Mouse (Mus musculus) intestine, embryonic 16.5 days (tissue): Measurements from ENCODE around the gene Tmem52. TPM values are rescaled to one million over a fixed set of nuclear protein-coding genes. Genes with fewer than 3 reads are reported as not detected.

ENCODE experiments used
- ATAC-seq: fragments of 200-750 bp; cut with Nextera tagmentation; 2 replicates; pipeline ENCODE4 v1.8.0; 2017; ENCODE audit warnings: moderate TSS enrichment, moderate library complexity
- H3K27ac ChIP-seq: fragments of 300-500 bp; sonication (generic); 2 replicates; pipeline ENCODE4 v1.5.1; 2014; ENCODE audit warnings: mild to moderate bottlenecking, low read length
- H3K27me3 ChIP-seq: fragments of 300-500 bp; sonication (generic); replicated peaks from 2 replicates; pipeline ENCODE4 v1.6.1; 2014; ENCODE audit warnings: low read length, control low read depth, mixed read lengths; ENCODE audit not compliant: control insufficient read depth, insufficient read depth
- H3K36me3 ChIP-seq: fragments of 300-500 bp; sonication (generic); 2 replicates; pipeline ENCODE4 v1.6.1; 2014; ENCODE audit warnings: low read length, control low read depth; ENCODE audit not compliant: control insufficient read depth, insufficient read depth
- H3K4me1 ChIP-seq: fragments of 300-500 bp; sonication (generic); 2 replicates; pipeline ENCODE4 v1.6.1; 2014; ENCODE audit warnings: low read length, control low read depth, mixed read lengths; ENCODE audit not compliant: control insufficient read depth, insufficient read depth
- H3K4me2 ChIP-seq: fragments of 300-500 bp; sonication (generic); 2 replicates; pipeline ENCODE4 v1.6.1; 2014; ENCODE audit warnings: low read depth, low read length, control low read depth
- H3K4me3 ChIP-seq: fragments of 300-500 bp; sonication (generic); 2 replicates; pipeline ENCODE4 v1.5.1; 2014; ENCODE audit warnings: mild to moderate bottlenecking, low read length
- H3K9ac ChIP-seq: fragments of 300-500 bp; sonication (generic); 2 replicates; pipeline ENCODE4 v1.6.1; 2014; ENCODE audit warnings: low read depth, low read length
- H3K9me3 ChIP-seq: fragments of 300-500 bp; sonication (generic); 2 replicates; pipeline ENCODE4 v1.6.1; 2016; ENCODE audit warnings: low read length, control low read depth; ENCODE audit not compliant: control insufficient read depth
- WGBS: fragments of 180-500 bp; shearing (Covaris S2); extraction: QIAGEN DNeasy Blood & Tissue Kit; methylation state at CpG from one replicate; pipeline ENCODE4 v1.1.7; 2014; 5-methylcytosine and 5-hydroxymethylcytosine counted together
- polyA plus RNA-seq: library from polyadenylated mRNA; unstranded; fragments of >200 nt; fragmentation: Nextera tagmentation; extraction: Ambion mirVana; gene quantifications from 2 replicates; pipeline ENCODE4 v1.2.1, GENCODE M21; 2015

Gene Tmem52
- polyA plus RNA-seq, 1 experiment from 2014 or later, result 4.3 TPM

- 80% methylated on average over 7 of the region's 7 CpGs for WGBS
These were observed 49.1 kb downstream of the Tmem52 start for GRCm38 (mm10) chr4:155517948-155518517.

More at GRCm38 (mm10) chr4:155517948-155518517, 49.1 kb downstream of the Tmem52 start:
- ATAC-seq, result no peak
- Histone ChIP-seq H3K4me2 (no peak overlapping the region), H3K27me3 (no peaks in the 10 kb centered on the region), H3K4me3 (no peak overlapping the region), H3K27ac (no peak overlapping the region), H3K9me3 (no peaks in the 10 kb centered on the region), H3K4me1 (no peaks in the 10 kb centered on the region; the same call in 1 of the 2 replicates), H3K9ac (no peak overlapping the region), H3K36me3 (no peaks in the 10 kb centered on the region)

Other genes with a start within 250 kb of the Tmem52 start
- gene Ski, start 246.5 kb upstream of the Tmem52 start, polyA plus RNA-seq, result 11.4 and 11.7 TPM in 2 replicates
- gene Faap20, start 219.3 kb upstream of the Tmem52 start, polyA plus RNA-seq, result 60.3 and 70.4 TPM in 2 replicates
- 32.8 and 38.7 TPM in 2 replicates for gene Prkcz, start 107.8 kb upstream of the Tmem52 start, polyA plus RNA-seq
- gene Gabrd, start 71.0 kb upstream of the Tmem52 start, polyA plus RNA-seq, result 0.11 and 0.15 TPM in 2 replicates
- gene Cfap74, start 59.9 kb upstream of the Tmem52 start, polyA plus RNA-seq, result 1.4 and 1.5 TPM in 2 replicates
- gene Gnb1, start 22.2 kb downstream of the Tmem52 start, polyA plus RNA-seq, result 300 and 376 TPM in 2 replicates
- gene Nadk, start 93.3 kb downstream of the Tmem52 start, polyA plus RNA-seq, result 97.3 and 98.2 TPM in 2 replicates
- 6.2 and 7.1 TPM in 2 replicates for gene Slc35e2, start 132.3 kb downstream of the Tmem52 start, polyA plus RNA-seq
- 48.4 and 49.8 TPM in 2 replicates for gene Cdk11b, start 155.7 kb downstream of the Tmem52 start, polyA plus RNA-seq
- not detected in 2 replicates for gene Gm10563, start 176.3 kb downstream of the Tmem52 start, polyA plus RNA-seq
- gene Mmp23, start 184.3 kb downstream of the Tmem52 start, polyA plus RNA-seq, result 39.6 and 41.3 TPM in 2 replicates
- 18.6 and 18.7 TPM in 2 replicates for gene Mib2, start 200.1 kb downstream of the Tmem52 start, polyA plus RNA-seq
- gene Fndc10, start 225.2 kb downstream of the Tmem52 start, polyA plus RNA-seq, result 1.9 and 2.0 TPM in 2 replicates
- 155 and 163 TPM in 2 replicates for gene Ssu72, start 235.7 kb downstream of the Tmem52 start, polyA plus RNA-seq